Mouse (Mus musculus) midbrain, embryonic 16.5 days (tissue): ENCODE data around the gene 4930550C14Rik. TPM values are rescaled to one million over a fixed set of nuclear protein-coding genes. Genes with fewer than 3 reads are reported as not detected.

Experiments used
- microRNA-seq: library from miRNA; unstranded; fragments of <30 nt; microRNA quantifications from one replicate; pipeline ENCODE4, GENCODE M21; 2017
- polyA plus RNA-seq: library from polyadenylated mRNA; unstranded; fragments of >200 nt; fragmentation: Nextera tagmentation; extraction: Ambion mirVana; gene quantifications from 2 replicates; pipeline ENCODE4 v1.2.1, GENCODE M21; 2015

The 4930550C14Rik gene
- polyA plus RNA-seq, 1 experiment from 2014 or later, result 0.28 TPM

Small RNA genes within 50 kb of the gene (microRNA-seq; reads per million reads assigned to microRNA genes)
- not detected for gene Mir130c

Other genes starting within 250 kb of the 4930550C14Rik start
- 24.8 and 25.6 TPM in 2 replicates for gene Ddx10, start 154.3 kb upstream of the 4930550C14Rik start, polyA plus RNA-seq
- gene Exph5, start 100.7 kb upstream of the 4930550C14Rik start, polyA plus RNA-seq, result 0.27 and 0.39 TPM in 2 replicates
- 5.2 and 5.9 TPM in 2 replicates for gene Kdelc2, start 18.3 kb upstream of the 4930550C14Rik start, polyA plus RNA-seq
- 6.6 and 7.9 TPM in 2 replicates for gene Atm, start 134.4 kb downstream of the 4930550C14Rik start, polyA plus RNA-seq
- gene Npat, start 134.7 kb downstream of the 4930550C14Rik start, polyA plus RNA-seq, result 11.1 and 11.2 TPM in 2 replicates
- 161 and 167 TPM in 2 replicates for gene Acat1, start 208.1 kb downstream of the 4930550C14Rik start, polyA plus RNA-seq